Mouse (Mus musculus) spleen, embryonic (tissue): ENCODE measurements around the gene Slc4a8.

ENCODE experiments used
- CTCF ChIA-PET: fragments of 350-600 bp; sonication (Branson Sonifier 250); formaldehyde crosslinking; loops from one replicate; lab custom pipeline; 2022; lab: Charles Lee

Slc4a8 gene

DNA sequence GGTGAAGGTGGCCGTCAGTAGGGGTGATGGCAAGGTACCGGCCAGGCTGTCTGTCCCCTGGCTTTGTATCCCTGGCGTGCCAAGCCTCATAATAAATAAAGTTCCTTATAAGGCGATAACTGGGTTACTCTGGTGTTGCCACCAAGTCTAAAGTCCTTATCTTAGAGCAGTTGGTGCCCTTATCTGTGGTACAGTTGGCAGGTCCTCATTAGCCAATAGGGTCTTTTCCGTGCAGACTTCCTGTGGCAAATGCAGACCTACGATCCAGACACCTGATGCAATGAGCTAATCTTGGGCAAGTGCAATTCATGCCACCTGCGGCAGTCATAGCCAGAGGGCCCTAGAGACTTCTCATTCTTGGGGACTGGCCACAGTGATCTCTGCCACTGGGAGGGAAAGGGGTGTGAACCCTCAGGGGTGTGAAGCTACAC, 23.2 kb upstream of the Slc4a8 start:
- CTCF ChIA-PET: interaction anchor here (0.6 to 1.3 kb wide), 3 partner anchors 19 to 102 kb away, joined by 3 to 4 read pairs (median 3); no protein-coding TSS in a partner anchor

DNA sequence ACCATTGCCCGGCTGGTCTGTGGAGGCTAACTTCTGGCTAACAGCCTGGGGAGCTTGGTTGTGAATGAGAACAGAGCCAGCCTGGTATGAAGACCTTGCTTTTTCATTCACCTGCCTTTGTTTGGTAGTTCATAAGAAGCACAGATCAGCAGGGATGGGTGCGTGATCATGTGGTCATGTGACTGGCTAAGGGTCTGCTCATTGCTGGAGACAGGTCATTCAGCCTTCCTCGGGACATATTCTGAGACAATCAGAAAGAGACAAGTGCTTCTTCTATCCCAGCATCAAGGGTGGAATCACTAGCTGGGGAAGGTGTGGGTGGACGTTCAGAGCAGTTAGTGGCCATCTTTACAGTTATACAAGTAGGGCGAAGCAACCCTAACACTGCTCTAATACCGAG, 22.1 kb upstream of the Slc4a8 start:
- CTCF ChIA-PET: no interaction called here

DNA sequence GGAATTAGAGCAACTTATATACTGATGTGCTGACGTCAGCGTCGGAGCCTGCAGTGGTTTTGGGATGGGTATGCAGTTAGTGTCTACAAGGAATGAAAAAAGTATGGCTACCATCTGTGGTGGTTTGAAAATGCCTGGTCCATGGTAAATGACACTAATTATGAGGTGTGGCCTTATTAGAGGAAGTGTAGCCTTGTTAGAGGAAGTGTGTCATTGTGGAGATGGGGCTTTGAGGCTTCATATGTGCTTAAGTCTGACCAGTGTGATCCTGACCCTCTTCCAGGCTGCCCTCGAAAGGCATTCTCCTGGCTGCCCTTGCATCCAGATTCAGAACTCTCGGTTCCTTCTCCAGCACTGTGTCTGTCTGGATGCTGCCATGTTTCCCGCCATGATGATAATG, 18.3 kb upstream of the Slc4a8 start:
- CTCF ChIA-PET: no interaction called here

GRCm38 (mm10) chr15:100746478-100747120, 14.9 kb upstream of the Slc4a8 start:
- CTCF ChIA-PET: no interaction called here

DNA sequence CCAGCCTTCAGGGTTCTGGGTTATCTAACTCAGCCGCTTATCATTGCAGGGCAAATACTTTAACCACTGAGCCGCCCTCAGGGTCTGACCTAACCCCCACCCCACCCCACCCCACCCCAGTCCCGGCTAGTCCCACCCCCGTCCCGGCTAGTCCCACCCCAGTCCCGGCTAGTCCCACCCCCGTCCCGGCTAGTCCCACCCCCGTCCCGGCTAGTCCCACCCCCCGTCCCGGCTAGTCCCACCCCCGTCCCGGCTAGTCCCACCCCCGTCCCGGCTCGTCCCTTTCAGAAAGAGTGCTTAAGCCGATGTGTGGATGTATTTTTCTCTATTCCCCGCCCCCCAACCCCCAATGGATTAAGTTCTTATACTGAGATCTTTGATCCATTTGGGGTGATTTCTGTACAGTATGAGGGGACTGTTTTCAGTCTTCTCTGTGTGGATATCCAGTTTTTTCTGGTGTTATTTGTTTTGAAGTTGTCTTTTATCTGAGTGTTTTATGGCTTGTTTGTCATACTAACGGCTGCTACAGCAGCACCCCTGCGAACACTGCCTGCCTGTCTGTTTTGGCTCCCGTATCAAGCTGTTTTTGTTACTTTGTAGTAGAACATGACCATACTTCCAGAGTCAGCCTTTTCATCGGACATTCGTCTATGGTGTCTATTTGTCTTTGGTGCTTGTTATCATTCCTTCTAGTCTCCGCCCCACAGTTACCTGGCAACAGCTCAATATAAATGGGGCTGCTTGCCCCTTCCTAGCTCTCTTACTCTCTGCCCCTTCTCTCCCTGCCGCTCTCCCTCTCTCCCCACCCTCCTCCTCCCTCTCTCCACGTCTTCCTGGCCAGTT, 14.2 kb upstream of the Slc4a8 start:
- CTCF ChIA-PET: no interaction called here

DNA sequence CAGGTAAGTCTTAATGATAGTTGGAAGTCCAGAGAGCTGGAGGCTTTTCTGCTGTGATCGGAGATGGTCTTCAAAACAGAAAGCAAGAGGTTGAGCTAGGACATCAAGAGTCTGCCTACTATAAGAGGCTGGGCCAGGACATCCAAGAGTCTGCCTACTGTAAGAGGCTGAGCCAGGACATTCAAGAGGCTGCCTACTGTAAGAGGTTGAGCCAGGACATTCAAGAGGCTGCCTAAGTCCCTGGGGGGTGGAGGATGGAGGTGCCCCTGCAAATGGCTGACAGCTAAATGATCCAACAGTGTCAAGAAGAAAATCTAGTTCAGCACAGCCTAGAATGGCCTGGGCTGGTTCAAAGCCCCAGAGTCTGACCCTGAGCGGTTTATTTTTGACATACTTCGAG, 13.0 kb upstream of the Slc4a8 start:
- CTCF ChIA-PET: no interaction called here

DNA sequence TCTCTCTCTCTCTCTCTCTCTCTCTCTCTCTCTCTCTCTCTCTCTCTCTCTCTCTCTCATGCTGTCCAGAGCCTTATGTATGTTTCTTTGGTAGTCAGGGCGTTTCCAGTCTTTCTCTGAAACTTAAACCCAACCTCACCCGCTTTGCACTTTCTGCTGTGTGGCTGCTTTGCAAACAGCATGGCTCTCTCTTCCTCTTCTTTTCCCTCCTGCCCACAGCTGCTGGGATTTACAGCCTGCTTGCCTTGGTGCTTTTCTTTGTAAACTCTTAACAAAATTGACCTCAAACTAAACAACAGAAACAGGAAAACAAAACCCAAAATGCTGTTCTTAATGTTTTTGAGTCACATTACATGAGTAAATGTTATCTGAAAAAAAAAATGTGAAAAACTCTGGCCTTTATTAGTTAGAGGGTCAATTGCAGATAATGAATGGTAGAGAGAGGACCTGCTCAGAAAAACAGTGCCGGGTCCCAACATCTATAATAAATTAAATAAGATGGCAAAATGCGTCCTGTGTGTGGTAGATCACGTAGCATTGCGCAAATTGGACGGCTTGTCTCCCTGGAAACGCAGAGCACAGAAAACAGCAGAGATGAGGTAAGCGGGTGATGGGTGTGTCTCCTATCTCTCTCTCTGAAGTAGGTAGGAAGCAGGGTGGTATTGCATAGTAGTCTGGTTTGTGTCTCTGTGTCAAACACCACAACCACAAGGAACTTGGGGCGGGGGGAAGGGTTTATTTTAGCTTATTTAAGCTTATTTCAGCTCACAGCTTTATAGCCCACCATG, 11.6 kb upstream of the Slc4a8 start:
- CTCF ChIA-PET: interaction anchor here (0.7 kb wide), 1 partner anchor 138 kb away, joined by 15 read pairs; no protein-coding TSS in a partner anchor

DNA sequence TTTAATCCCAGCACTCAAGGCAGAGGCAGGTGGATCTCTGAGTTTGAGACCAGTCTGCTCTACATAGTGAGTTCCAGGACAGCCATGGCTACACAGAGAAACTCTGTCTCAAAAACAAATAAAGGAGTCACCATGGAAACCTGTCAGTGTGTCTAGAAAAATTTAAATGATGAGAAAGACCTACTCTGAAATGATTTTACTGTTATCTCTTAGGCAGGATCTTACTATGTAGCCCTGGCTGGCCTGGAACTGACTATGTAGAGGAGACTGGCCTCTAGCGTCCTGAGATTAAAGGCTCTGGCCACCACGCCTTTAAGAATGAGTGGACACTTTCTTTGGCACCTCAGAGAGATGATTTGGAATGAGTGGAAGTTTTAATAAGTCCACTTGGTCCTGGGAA, 9.1 kb upstream of the Slc4a8 start:
- CTCF ChIA-PET: no interaction called here

- CTCF ChIA-PET: no interaction called here
Measured at GRCm38 (mm10) chr15:100753045-100753444, 8.5 kb upstream of the Slc4a8 start.

- CTCF ChIA-PET: interaction anchor here (0.8 kb wide), 1 partner anchor 1313 kb away, joined by 3 read pairs; no protein-coding TSS in a partner anchor
Measured at GRCm38 (mm10) chr15:100754041-100754440, 7.5 kb upstream of the Slc4a8 start.

DNA sequence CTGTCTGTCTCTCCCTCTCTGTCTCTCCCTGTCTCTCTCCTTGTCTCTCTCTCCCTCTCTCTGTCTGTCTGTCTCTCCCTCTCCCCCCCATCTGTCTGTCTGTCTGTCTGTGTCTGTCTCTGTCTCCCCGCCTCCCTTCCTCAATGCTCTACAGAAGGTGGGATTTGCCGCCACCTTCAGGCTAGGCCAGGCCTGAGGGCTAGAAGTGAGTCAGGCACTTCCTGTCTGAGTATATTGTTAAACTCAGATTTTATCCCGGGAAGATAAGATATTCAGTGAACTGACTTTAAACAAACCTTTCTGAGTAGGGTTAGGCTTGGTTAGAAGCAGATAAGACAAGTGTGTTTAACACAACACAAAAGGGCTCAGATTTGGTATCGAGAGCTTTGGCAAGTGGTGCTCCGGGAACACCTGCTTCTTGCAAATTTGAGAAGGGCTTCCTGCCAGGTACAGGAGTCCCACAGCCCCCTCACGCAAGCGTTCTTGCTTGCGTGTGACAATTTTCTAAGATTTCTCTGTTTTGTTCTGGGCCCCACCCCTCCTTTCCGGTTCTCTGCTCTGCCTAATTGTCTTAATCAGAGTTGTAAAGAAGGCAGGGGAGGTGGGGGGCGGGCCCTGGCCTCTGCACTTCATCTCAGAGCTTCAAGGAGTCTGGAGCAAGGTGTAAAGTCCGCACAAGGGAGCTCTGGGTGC, 6.6 kb upstream of the Slc4a8 start:
- CTCF ChIA-PET: interaction anchor here (0.8 kb wide), 1 partner anchor 1312 kb away, joined by 3 read pairs; no protein-coding TSS in a partner anchor

DNA sequence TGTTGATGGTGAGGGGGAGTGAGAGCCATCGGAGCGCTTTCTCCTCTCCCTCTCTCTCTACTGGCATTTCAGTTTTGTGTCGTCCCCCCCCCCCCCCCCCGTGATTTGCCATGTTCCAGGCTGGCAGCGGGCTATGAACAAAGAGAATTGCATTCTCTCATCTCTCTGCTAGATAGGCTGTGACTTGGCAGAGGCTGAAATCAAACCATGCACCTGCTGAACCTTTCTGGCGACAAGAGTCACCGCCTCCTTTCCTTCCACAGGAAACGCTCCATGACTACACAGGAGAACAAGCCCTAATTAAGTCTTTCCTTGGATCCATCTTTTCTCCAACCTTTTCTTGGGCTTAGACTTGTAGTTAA, 6.1 kb upstream of the Slc4a8 start:
- CTCF ChIA-PET: no interaction called here

DNA sequence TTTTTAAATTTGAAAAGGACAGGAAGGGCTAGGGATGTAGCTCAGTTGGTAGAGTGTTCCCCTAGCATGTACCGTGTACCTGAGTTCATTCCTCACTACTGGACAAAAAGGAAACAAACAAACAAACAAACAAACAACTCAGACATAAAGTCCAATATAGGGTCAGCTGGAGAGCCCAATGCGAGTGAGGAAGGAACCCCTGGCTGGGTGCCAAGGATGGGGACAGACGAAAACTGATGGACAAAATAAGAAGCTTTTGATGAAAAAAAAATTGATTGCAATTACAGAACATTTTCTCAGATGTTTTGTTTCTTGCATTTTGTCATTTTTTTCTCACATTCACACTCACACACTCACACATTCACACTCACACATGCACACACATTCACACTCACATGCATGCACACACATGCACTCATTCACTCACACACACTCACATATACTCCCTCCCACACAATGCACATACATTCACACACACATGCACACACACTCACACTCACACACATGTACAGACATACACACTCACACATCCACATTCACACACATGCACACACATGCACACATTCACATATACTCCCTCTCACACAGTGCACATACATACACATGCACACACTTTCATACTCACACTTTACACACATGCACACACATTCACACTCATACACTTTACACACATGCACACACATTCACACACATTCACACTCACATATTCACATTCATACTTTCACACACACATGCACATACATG, 5.5 kb upstream of the Slc4a8 start:
- CTCF ChIA-PET: no interaction called here

DNA sequence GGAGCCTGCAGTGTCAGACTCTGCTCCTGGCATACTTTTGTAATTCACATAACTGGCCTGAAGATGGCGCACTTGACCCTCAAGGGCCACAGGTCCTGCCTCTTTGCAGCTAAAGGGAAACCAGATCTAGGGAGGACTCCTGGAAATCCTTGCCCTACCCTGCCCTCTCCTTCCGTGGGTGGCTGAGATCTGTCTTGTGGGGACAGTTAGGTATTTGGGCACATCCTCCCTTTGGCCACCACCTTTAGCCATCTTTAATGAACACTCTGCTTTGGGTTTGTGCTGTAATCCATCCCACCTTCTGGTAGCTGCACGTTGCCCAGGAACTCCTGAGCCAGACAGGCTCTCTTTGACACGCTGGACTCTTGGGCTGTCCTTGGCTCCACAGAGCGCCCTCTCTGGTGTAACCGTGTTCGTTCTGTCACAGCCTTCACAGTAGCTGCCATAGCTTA, 4.0 kb upstream of the Slc4a8 start:
- CTCF ChIA-PET: interaction anchor here (0.5 to 1.1 kb wide), 4 partner anchors 20 to 285 kb away, joined by 3 to 20 read pairs (median 4); no protein-coding TSS in a partner anchor

GRCm38 (mm10) chr15:100759286-100759685, 2.3 kb upstream of the Slc4a8 start:
- CTCF ChIA-PET: interaction anchor here (0.7 kb wide), 2 partner anchors 97 to 611 kb away, joined by 3 to 4 read pairs; no protein-coding TSS in a partner anchor

GRCm38 (mm10) chr15:100761036-100761418, 520 bp upstream of the Slc4a8 start:
- CTCF ChIA-PET: no interaction called here

GRCm38 (mm10) chr15:100762649-100763048, 1.1 kb downstream of the Slc4a8 start:
- CTCF ChIA-PET: interaction anchor here (0.6 kb wide), 1 partner anchor 335 kb away, joined by 6 read pairs; no protein-coding TSS in a partner anchor

DNA sequence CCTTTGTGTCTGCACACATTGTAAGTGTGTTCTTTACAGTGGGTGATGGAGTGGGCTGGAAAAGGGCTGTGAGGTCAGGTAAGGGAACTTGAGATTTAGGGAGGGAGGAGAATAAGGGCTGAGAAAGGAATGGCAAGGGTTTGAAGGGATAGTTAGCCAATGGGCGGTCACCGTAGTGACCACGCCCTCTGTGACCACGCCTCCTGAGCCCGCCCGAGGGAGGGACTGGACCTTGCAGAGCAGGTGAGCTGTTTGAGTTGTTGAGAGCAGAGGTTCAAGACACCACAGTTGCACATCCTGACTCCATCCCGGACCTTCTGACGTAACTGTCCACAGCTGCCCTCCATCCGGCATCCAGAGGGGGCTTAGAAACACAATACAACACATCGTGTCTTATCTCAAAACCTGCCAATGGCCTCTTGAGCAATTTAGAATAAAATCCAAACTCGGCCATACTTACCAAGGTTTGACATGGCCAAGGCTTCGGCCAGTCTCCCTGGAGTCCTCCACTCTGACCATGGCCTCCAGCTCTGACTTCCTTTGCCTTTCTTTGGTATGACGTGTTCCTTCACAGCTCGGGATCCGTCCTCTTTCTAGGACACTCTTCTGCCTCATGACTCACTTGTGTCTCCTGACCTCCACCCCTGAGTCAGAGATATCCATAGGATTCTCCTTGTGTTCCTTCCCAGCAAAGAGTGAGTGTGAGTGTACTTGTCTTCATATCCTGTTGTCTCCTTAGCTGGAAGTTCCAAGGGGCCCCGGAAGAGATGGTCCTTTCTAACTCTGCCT, 2.8 kb downstream of the Slc4a8 start:
- CTCF ChIA-PET: no interaction called here

DNA sequence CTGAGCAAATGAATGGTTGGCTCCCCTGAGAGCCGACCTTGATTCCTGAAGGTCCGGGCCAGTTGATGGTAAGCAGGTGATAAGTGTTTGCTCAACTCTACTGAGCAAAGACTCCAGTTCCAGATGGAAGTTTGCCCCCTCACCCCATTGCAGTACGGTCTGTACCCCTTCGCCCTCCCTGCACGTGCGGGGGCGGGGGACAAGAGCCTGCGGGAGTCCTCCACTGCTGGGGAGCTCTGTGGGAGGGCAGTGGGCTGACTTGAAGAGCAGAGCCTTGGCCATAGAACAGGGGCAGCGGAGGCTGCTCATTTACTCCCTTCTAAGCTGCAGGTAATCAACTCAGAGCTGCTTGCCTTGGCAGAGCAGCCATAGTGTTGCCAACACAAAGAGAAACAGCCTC, 5.3 kb downstream of the Slc4a8 start:
- CTCF ChIA-PET: interaction anchor here (0.7 kb wide), 1 partner anchor 148 kb away, joined by 3 read pairs; no protein-coding TSS in a partner anchor
